Mouse (Mus musculus) liver, adult 2 months (tissue): ENCODE results near the gene Cfap74. TPM values are rescaled to one million over a fixed set of nuclear protein-coding genes. Genes with fewer than 3 reads are reported as not detected.
A peak's percentile ranks its signal among the peaks of the same experiment; 100 is the strongest.
"Not testable (repeated sequence)": the region's sequence is repeated elsewhere in the genome, so short reads cannot be mapped to it uniquely, and the experiment has no call there.

Experiments
- DNase-seq: peaks from one replicate; pipeline ENCODE4 v3.0.0-alpha.2; 2011; ENCODE audit warnings: low read depth, low spot score; ENCODE audit errors: extremely low read depth
- H3K27ac ChIP-seq: fragments of 200-500 bp; replicated peaks from 2 replicates; pipeline ENCODE4 v1.5.1; 2012; ENCODE audit warnings: low read depth, mild to moderate bottlenecking, control low read depth, inconsistent platforms, low read length; ENCODE audit not compliant: insufficient read depth
- H3K27me3 ChIP-seq: fragments of 200-500 bp; 2 replicates; pipeline ENCODE4 v1.6.1; 2012; ENCODE audit warnings: mild to moderate bottlenecking, moderate library complexity, low read length, inconsistent platforms; ENCODE audit not compliant: control insufficient read depth, insufficient read depth
- H3K36me3 ChIP-seq: fragments of 200-500 bp; 2 replicates; pipeline ENCODE4 v1.6.1; 2012; ENCODE audit warnings: low read length, inconsistent platforms; ENCODE audit not compliant: control insufficient read depth, insufficient read depth
- H3K4me1 ChIP-seq: fragments of 200-500 bp; 2 replicates; pipeline ENCODE4 v1.6.1; 2011; ENCODE audit warnings: low read length; ENCODE audit not compliant: control insufficient read depth, insufficient read depth
- H3K4me3 ChIP-seq: fragments of 200-500 bp; 2 replicates; pipeline ENCODE4 v1.5.1; 2011; ENCODE audit warnings: low read depth, mild to moderate bottlenecking, control low read depth, low read length, moderate library complexity; ENCODE audit not compliant: insufficient read depth
- H3K79me2 ChIP-seq: fragments of 200-500 bp; 2 replicates; pipeline ENCODE4 v1.6.1; 2012; ENCODE audit warnings: inconsistent platforms, mild to moderate bottlenecking, low read length, moderate library complexity; ENCODE audit not compliant: control insufficient read depth, insufficient read depth
- H3K9ac ChIP-seq: fragments of 200-500 bp; 2 replicates; pipeline ENCODE4 v1.6.1; 2012; ENCODE audit warnings: low read depth, mild to moderate bottlenecking, control low read depth, inconsistent platforms, low read length
- CTCF ChIP-seq: fragments of 200-500 bp; IDR thresholded peaks from 2 replicates; pipeline ENCODE4 v1.5.1; 2011; ENCODE audit warnings: low read depth, low read length, control low read depth
- POLR2A ChIP-seq: fragments of 200-500 bp; IDR thresholded peaks from 2 replicates; pipeline ENCODE4 v1.6.1; 2011; ENCODE audit warnings: low read length, control low read depth; ENCODE audit not compliant: insufficient read depth; ENCODE audit errors: extremely low read depth
- WGBS: fragments of 180-500 bp; shearing (Covaris S2); methylation state at CpG from one replicate; pipeline ENCODE4 v1.1.7; 2018; 5-methylcytosine and 5-hydroxymethylcytosine counted together
- polyA plus RNA-seq: library from polyadenylated mRNA; depleted of rRNA; stranded (reverse); fragments of >200 nt; gene quantifications from 2 replicates; pipeline ENCODE4 v1.2.3, GENCODE M21; 2012
- total RNA-seq: library from RNA; depleted of rRNA; stranded (reverse); fragments of >200 nt; gene quantifications from 2 replicates; pipeline ENCODE4 v1.2.3, GENCODE M21; 2014

Gene Cfap74
- total and polyA plus RNA-seq, 2 experiments = 0.06 to 0.09 TPM

DNA sequence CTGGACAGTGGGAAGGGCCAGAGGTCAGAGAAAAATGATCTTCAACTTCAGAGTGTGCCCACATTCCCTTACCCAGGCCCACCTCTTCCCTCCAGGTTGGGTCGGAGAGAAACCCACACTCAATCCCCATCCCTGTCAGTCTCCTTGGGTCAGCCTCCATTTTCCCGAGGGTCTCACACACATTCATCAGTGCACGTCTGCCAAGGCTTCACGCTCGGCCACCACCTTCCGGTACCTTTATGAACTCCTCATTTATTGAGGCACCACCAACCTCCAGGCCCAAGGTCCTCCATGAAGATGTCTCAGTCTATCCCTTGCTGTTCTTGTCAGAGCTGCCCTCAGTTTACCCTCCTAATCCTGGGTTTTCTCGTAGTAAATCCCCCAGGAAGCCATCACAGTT is 62.0 kb downstream of the Cfap74 start:
- 0 out of 2 replicates have a peak, but pooled peaks cover 3% of the 10 kb centered on the region for H3K4me1 ChIP-seq
- H3K4me3 ChIP-seq = no peak overlapping the region
- no peaks in the 10 kb centered on the region for H3K79me2 ChIP-seq
- TF ChIP-seq POLR2A = no peak
- no peak for TF ChIP-seq CTCF
- H3K9ac ChIP-seq = no peak overlapping the region
- H3K27me3 ChIP-seq = peaks cover 3% of the 10 kb centered on the region; the same call in 1 of the 2 replicates
- no peak overlapping the region for H3K27ac ChIP-seq
- no peaks in the 10 kb centered on the region for H3K36me3 ChIP-seq
- 91% methylated on average over 7 of the region's 7 CpGs for WGBS
- no peak for DNase-seq

GRCm38 (mm10) chr4:155471406-155471805 is 62.4 kb downstream of the Cfap74 start:
- Histone ChIP-seq H3K4me1 (0 out of 2 replicates have a peak, but pooled peaks cover 3% of the 10 kb centered on the region), H3K79me2 (no peaks in the 10 kb centered on the region), H3K4me3 (no peak overlapping the region), H3K27me3 (peaks cover 3% of the 10 kb centered on the region; the same call in 1 of the 2 replicates), H3K9ac (no peak overlapping the region), H3K36me3 (no peaks in the 10 kb centered on the region), H3K27ac (no peak overlapping the region)
- no peak for TF ChIP-seq POLR2A
- no peak for TF ChIP-seq CTCF
- 89% methylated on average over 7 of the region's 7 CpGs for WGBS
- DNase-seq = no peak

GRCm38 (mm10) chr4:155472716-155473290 is 63.8 kb downstream of the Cfap74 start:
- 76% methylated on average over 3 of the region's 3 CpGs for WGBS
- Histone ChIP-seq H3K4me3 (no peak overlapping the region), H3K4me1 (0 out of 2 replicates have a peak, but pooled peaks cover 3% of the 10 kb centered on the region), H3K27me3 (peaks cover 3% of the 10 kb centered on the region; the same call in 1 of the 2 replicates), H3K27ac (no peak overlapping the region), H3K36me3 (no peaks in the 10 kb centered on the region), H3K9ac (no peak overlapping the region), H3K79me2 (no peaks in the 10 kb centered on the region)
- TF ChIP-seq POLR2A (no peak), CTCF (no peak)
- no peak for DNase-seq

GRCm38 (mm10) chr4:155473319-155473718 is 64.3 kb downstream of the Cfap74 start:
- no peak overlapping the region for H3K9ac ChIP-seq
- no peaks in the 10 kb centered on the region for H3K79me2 ChIP-seq
- 0 out of 2 replicates have a peak, but pooled peaks cover 3% of the 10 kb centered on the region for H3K4me1 ChIP-seq
- 30% methylated on average over 5 of the region's 5 CpGs for WGBS
- H3K27me3 ChIP-seq = peaks cover 3% of the 10 kb centered on the region; the same call in 1 of the 2 replicates
- H3K27ac ChIP-seq = no peak overlapping the region
- no peak for DNase-seq
- no peaks in the 10 kb centered on the region for H3K36me3 ChIP-seq
- no peak overlapping the region for H3K4me3 ChIP-seq
- TF ChIP-seq CTCF = no peak
- no peak for TF ChIP-seq POLR2A

- not testable (repeated sequence) for H3K36me3 ChIP-seq
These were observed 64.8 kb downstream of the Cfap74 start for GRCm38 (mm10) chr4:155473796-155474195.

DNA sequence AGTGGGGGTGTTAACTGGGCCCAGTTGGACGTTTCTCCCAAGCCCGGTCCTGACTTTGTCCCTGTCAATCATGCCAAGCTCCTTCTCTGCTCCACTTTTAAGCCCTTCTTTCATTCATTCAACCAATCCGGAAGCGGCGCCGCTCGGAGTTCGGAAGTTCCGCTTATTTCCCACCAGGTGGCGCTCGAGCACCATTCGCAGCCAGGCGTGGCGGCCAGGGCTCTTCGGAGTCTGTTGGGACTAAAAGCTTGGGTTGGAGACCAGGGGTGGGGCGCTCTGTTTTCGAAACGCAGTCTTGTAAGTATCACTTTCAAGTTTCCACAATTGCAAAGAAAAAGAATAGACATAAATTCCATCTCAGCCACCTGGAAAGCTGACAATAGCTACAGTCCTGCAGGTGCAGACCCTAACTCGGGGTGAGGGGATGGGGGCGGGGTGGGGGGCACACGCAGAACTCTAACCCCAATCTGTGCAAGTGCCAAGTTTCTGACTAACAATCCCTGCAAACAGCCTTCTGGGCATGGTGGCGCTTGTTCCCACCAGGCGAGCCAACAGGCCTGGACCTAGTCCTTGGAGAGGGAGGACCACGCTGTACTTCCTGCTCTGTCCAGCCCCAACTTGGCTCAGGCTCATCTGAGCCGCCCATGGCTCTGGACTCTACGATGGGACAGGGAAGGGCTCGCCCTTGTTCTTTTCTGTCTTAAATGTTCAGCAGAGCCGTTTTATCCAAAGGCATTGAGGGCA is 72.6 kb downstream of the Cfap74 start:
- Histone ChIP-seq H3K4me1 (no peaks in the 10 kb centered on the region), H3K79me2 (no peaks in the 10 kb centered on the region), H3K36me3 (no peaks in the 10 kb centered on the region), H3K4me3 (no peak overlapping the region), H3K9ac (no peak overlapping the region), H3K27me3 (no peaks in the 10 kb centered on the region), H3K27ac (no peak overlapping the region; the same call in 1 of the 2 replicates)
- peak; percentile 35 for DNase-seq
- TF ChIP-seq CTCF = peak; percentile 92
- no peak for TF ChIP-seq POLR2A
- 18% methylated on average over 28 of the region's 28 CpGs for WGBS

More at GRCm38 (mm10) chr4:155473796-155474195, 64.8 kb downstream of the Cfap74 start:
- H3K4me3 ChIP-seq, H3K9ac ChIP-seq, H3K4me1 ChIP-seq, H3K27me3 ChIP-seq, DNase-seq, H3K79me2 ChIP-seq, H3K27ac ChIP-seq: not testable (repeated sequence)
- 71% methylated on average over 2 of the region's 2 CpGs for WGBS
